Mouse (Mus musculus) heart, embryonic 14.5 days (tissue): ENCODE measurements at regions not wholly inside any gene's neighbourhood (a gene's known extent, or its start where the extent isn't known, plus 50 kb on each side); places are given as distances from the start of the nearest gene placed in this dataset.

Source experiments
- ATAC-seq: fragments of 200-750 bp; cut with Nextera tagmentation; 2 replicates; pipeline ENCODE4 v1.8.0; 2017; ENCODE audit warnings: low read depth, moderate TSS enrichment; ENCODE audit not compliant: insufficient number of reproducible peaks, insufficient read depth, low FRiP score
- H3K27ac ChIP-seq, 2 experiments: fragments of 200-500 bp in 1 of 2; fragments of 300-500 bp in 1 of 2; sonication (generic) in 1 of 2; replicated peaks in 1 of 2; 2 replicates each; pipeline ENCODE4 v1.5.1; 2012 to 2014; ENCODE audit warnings: low read depth in 2 of 2, low read length in 2 of 2, control low read depth in 1 of 2, mild to moderate bottlenecking in 1 of 2, mixed read lengths in 1 of 2; ENCODE audit not compliant: control insufficient read depth in 1 of 2, insufficient read depth in 1 of 2
- H3K27me3 ChIP-seq: fragments of 300-500 bp; sonication (generic); 2 replicates; pipeline ENCODE4 v1.6.1; 2014; ENCODE audit warnings: mild to moderate bottlenecking, low read length, control low read depth; ENCODE audit not compliant: control insufficient read depth, insufficient read depth
- H3K36me3 ChIP-seq: fragments of 300-500 bp; sonication (generic); 2 replicates; pipeline ENCODE4 v1.6.1; 2014; ENCODE audit warnings: mild to moderate bottlenecking, control low read depth, low read length, mixed read lengths; ENCODE audit not compliant: control insufficient read depth, insufficient read depth
- H3K4me1 ChIP-seq, 2 experiments: fragments of 200-500 bp in 1 of 2; fragments of 300-500 bp in 1 of 2; sonication (generic) in 1 of 2; 2 replicates each; pipeline ENCODE4 v1.6.1; 2012 to 2014; ENCODE audit warnings: low read length in 2 of 2, control low read depth in 1 of 2, mixed read lengths in 1 of 2; ENCODE audit not compliant: control insufficient read depth in 2 of 2, insufficient read depth in 2 of 2
- H3K4me2 ChIP-seq: fragments of 300-500 bp; sonication (generic); 2 replicates; pipeline ENCODE4 v1.6.1; 2014; ENCODE audit warnings: mild to moderate bottlenecking, low read length
- H3K4me3 ChIP-seq, 2 experiments: fragments of 200-500 bp in 1 of 2; fragments of 300-500 bp in 1 of 2; sonication (generic) in 1 of 2; 2 replicates each; pipeline ENCODE4 v1.5.1; 2012 to 2014; ENCODE audit warnings: low read length in 2 of 2, mild to moderate bottlenecking in 2 of 2, control low read depth in 1 of 2, low read depth in 1 of 2, moderate library complexity in 1 of 2; ENCODE audit not compliant: control insufficient read depth in 1 of 2, insufficient read depth in 1 of 2
- H3K9ac ChIP-seq: fragments of 300-500 bp; sonication (generic); 2 replicates; pipeline ENCODE4 v1.6.1; 2014; ENCODE audit warnings: mild to moderate bottlenecking, low read length
- H3K9me3 ChIP-seq: fragments of 300-500 bp; sonication (generic); 2 replicates; pipeline ENCODE4 v1.6.1; 2016; ENCODE audit warnings: low read length, control low read depth; ENCODE audit not compliant: control insufficient read depth
- WGBS: fragments of 180-500 bp; shearing (Covaris S2); extraction: QIAGEN DNeasy Blood & Tissue Kit; methylation state at CpG from one replicate; pipeline ENCODE4 v1.1.7; 2014; 5-methylcytosine and 5-hydroxymethylcytosine counted together

- H3K27me3 ChIP-seq, result no peaks in the 10 kb centered on the region
- no peaks in the 10 kb centered on the region for H3K4me1 ChIP-seq
- H3K36me3 ChIP-seq, result no peaks in the 10 kb centered on the region
- H3K4me3 ChIP-seq, result no peak overlapping the region
- 62% methylated on average over 5 of the region's 5 CpGs for WGBS
- ATAC-seq, result no peak
- H3K9ac ChIP-seq, result no peak overlapping the region
- H3K4me2 ChIP-seq, result no peak overlapping the region
- no peaks in the 10 kb centered on the region for H3K9me3 ChIP-seq
- H3K27ac ChIP-seq, result no peak overlapping the region
These were observed 145.2 kb downstream of the Tmem182 start for GRCm38 (mm10) chr1:40950641-40951040.

- Histone ChIP-seq H3K27me3 (no peaks in the 10 kb centered on the region), H3K4me3 (no peak overlapping the region), H3K36me3 (no peaks in the 10 kb centered on the region), H3K9me3 (no peaks in the 10 kb centered on the region), H3K4me1 (no peaks in the 10 kb centered on the region), H3K9ac (no peak overlapping the region), H3K27ac (no peak overlapping the region), H3K4me2 (no peak overlapping the region)
- 85% methylated on average over 14 of the region's 14 CpGs for WGBS
- no peak for ATAC-seq
These were observed 149.3 kb downstream of the Tmem182 start for GRCm38 (mm10) chr1:40954720-40955163.

GRCm38 (mm10) chr1:40967768-40968504 lies 162.5 kb downstream of the Tmem182 start:
- Histone ChIP-seq H3K4me3 (no peak overlapping the region), H3K4me1 (peaks cover 2 to 5% of the 10 kb centered on the region in 2 experiments; a peak in 2 of 4 replicates), H3K27ac (no peak overlapping the region), H3K9me3 (no peaks in the 10 kb centered on the region), H3K9ac (no peak overlapping the region), H3K4me2 (peak overlapping the region; percentile 16), H3K27me3 (no peaks in the 10 kb centered on the region), H3K36me3 (no peaks in the 10 kb centered on the region)
- 57% methylated on average over 17 of the region's 17 CpGs for WGBS
- no peak for ATAC-seq

- 35% methylated on average over 2 of the region's 2 CpGs for WGBS
- no peak overlapping the region for H3K4me3 ChIP-seq
- no peaks in the 10 kb centered on the region for H3K27me3 ChIP-seq
- no peak for ATAC-seq
- no peak overlapping the region for H3K9ac ChIP-seq
- no peaks in the 10 kb centered on the region for H3K9me3 ChIP-seq
- no peaks in the 10 kb centered on the region for H3K36me3 ChIP-seq
- H3K27ac ChIP-seq, result no peak overlapping the region
- no peak overlapping the region for H3K4me2 ChIP-seq
- H3K4me1 ChIP-seq, result no peaks in the 10 kb centered on the region
These were observed 178.4 kb downstream of the Tmem182 start for GRCm38 (mm10) chr1:40983762-40984161.

GRCm38 (mm10) chr1:40993327-40993726 lies 187.9 kb downstream of the Tmem182 start:
- Histone ChIP-seq H3K9me3 (no peaks in the 10 kb centered on the region), H3K9ac (no peak overlapping the region), H3K4me1 (no peaks in the 10 kb centered on the region), H3K4me3 (no peak overlapping the region), H3K27ac (no peak overlapping the region), H3K4me2 (no peak overlapping the region), H3K27me3 (no peaks in the 10 kb centered on the region), H3K36me3 (no peaks in the 10 kb centered on the region)
- 75% methylated on average over 4 of the region's 4 CpGs for WGBS
- ATAC-seq, result no peak

GRCm38 (mm10) chr1:41001154-41001949 lies 196.0 kb downstream of the Tmem182 start:
- Histone ChIP-seq H3K27ac (no peak overlapping the region), H3K9ac (no peak overlapping the region), H3K36me3 (no peaks in the 10 kb centered on the region), H3K9me3 (no peaks in the 10 kb centered on the region), H3K4me3 (no peak overlapping the region), H3K4me1 (no peaks in the 10 kb centered on the region), H3K4me2 (no peak overlapping the region), H3K27me3 (no peaks in the 10 kb centered on the region)
- no peak for ATAC-seq
- 54% methylated on average over 13 of the region's 13 CpGs for WGBS

- no peak overlapping the region for H3K4me3 ChIP-seq
- 76% methylated on average over 9 of the region's 9 CpGs for WGBS
- no peak overlapping the region for H3K9ac ChIP-seq
- no peak for ATAC-seq
- H3K9me3 ChIP-seq, result no peaks in the 10 kb centered on the region
- H3K27me3 ChIP-seq, result no peaks in the 10 kb centered on the region
- no peaks in the 10 kb centered on the region for H3K36me3 ChIP-seq
- no peaks in the 10 kb centered on the region for H3K4me1 ChIP-seq
- no peak overlapping the region for H3K4me2 ChIP-seq
- H3K27ac ChIP-seq, result no peak overlapping the region
These were observed 196.6 kb downstream of the Tmem182 start for GRCm38 (mm10) chr1:41002006-41002405.
